Mouse (Mus musculus) midbrain, embryonic 13.5 days (tissue): Measurements from ENCODE around the gene Oog1. TPM values are rescaled to one million over a fixed set of nuclear protein-coding genes. Genes with fewer than 3 reads are reported as not detected.
"Not testable (repeated sequence)": the region's sequence is repeated elsewhere in the genome, so short reads cannot be mapped to it uniquely, and the experiment has no call there.

Source experiments
- ATAC-seq: fragments of 200-750 bp; cut with Nextera tagmentation; 2 replicates; pipeline ENCODE4 v1.8.0; 2017; ENCODE audit warnings: mild to moderate bottlenecking, moderate TSS enrichment, moderate library complexity
- H3K27ac ChIP-seq: fragments of 300-500 bp; sonication (generic); 2 replicates; pipeline ENCODE4 v1.5.1; 2015; ENCODE audit warnings: inconsistent platforms, mild to moderate bottlenecking, moderate library complexity
- H3K27me3 ChIP-seq: fragments of 300-500 bp; sonication (generic); 2 replicates; pipeline ENCODE4 v1.6.1; 2015; ENCODE audit warnings: mild to moderate bottlenecking, inconsistent platforms
- H3K36me3 ChIP-seq: fragments of 300-500 bp; sonication (generic); 2 replicates; pipeline ENCODE4 v1.6.1; 2015; ENCODE audit warnings: mild to moderate bottlenecking, inconsistent platforms
- H3K4me1 ChIP-seq: fragments of 300-500 bp; sonication (generic); replicated peaks from 2 replicates; pipeline ENCODE4 v1.6.1; 2015; ENCODE audit warnings: inconsistent platforms
- H3K4me2 ChIP-seq: fragments of 300-500 bp; sonication (generic); replicated peaks from 2 replicates; pipeline ENCODE4 v1.6.1; 2015; ENCODE audit warnings: moderate library complexity, mild to moderate bottlenecking, inconsistent platforms
- H3K4me3 ChIP-seq: fragments of 300-500 bp; sonication (generic); replicated peaks from 2 replicates; pipeline ENCODE4 v1.5.1; 2015; ENCODE audit warnings: mild to moderate bottlenecking, inconsistent platforms
- H3K9ac ChIP-seq: fragments of 300-500 bp; sonication (generic); replicated peaks from 2 replicates; pipeline ENCODE4 v1.6.1; 2015; ENCODE audit warnings: mild to moderate bottlenecking, inconsistent platforms
- H3K9me3 ChIP-seq: fragments of 300-500 bp; sonication (generic); 2 replicates; pipeline ENCODE4 v1.6.1; 2016; ENCODE audit warnings: mild to moderate bottlenecking, inconsistent platforms
- WGBS: fragments of 180-500 bp; shearing (Covaris S2); methylation state at CpG from one replicate; pipeline ENCODE4 v1.1.7; 2015; 5-methylcytosine and 5-hydroxymethylcytosine counted together
- polyA plus RNA-seq: library from polyadenylated mRNA; unstranded; fragments of >200 nt; fragmentation: Nextera tagmentation; extraction: Ambion mirVana; gene quantifications from 2 replicates; pipeline ENCODE4 v1.2.1, GENCODE M21; 2015

Oog1 gene
- polyA plus RNA-seq, result not detected in 2 replicates

DNA sequence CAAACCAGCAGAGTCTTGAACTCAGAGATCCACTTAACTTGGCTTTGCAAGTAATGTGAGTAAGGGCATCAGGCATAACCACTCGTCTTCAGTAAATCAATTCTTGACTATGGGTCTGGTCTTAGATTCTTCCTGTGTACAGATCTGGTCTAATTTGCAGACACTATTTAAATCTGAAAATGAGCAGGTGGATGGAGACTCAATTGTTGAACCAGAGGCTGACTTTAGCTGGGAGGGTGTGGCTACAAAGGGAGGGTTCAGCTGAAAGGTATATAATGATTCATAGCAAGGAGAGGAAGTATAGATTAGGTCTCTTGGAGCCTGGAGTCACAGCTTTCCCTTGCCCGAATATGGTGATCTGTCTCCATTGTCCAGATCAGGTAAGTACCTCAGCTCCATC is at the start of gene Oog1:
Gene Oog1, plus strand, starts transcription at position 301 of the 400 bp plus-strand sequence.
- ATAC-seq, result not testable (repeated sequence)

DNA sequence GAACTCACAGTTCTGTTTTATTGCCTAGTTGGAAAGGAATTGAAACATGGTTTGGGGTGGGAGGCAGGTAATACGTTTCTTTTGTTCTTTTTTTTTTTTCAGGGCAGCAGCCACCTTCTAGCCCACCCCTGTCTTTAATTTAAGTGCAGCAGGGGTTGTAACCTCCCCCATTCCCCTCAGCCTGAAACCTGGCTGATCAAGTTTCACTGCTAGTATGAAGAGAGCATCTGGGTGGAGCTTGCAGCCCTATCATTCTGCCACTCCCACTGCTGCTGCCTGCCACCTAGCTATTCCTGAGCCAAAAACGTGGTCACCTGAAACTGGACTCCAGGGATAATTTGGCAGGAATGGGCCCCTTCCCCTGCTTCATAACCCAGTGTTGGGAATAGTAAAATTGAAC is 1.1 kb upstream of the Oog1 start:
- 13% methylated on average over 2 of the region's 2 CpGs for WGBS
- not testable (repeated sequence) for H3K9me3 ChIP-seq, H3K27me3 ChIP-seq, H3K4me3 ChIP-seq, H3K4me1 ChIP-seq, H3K9ac ChIP-seq, H3K36me3 ChIP-seq, ATAC-seq, H3K4me2 ChIP-seq, H3K27ac ChIP-seq

More for the DNA sequence above, at the start of gene Oog1:
- not testable (repeated sequence) for H3K9ac ChIP-seq, H3K4me2 ChIP-seq, H3K36me3 ChIP-seq, H3K27me3 ChIP-seq, H3K9me3 ChIP-seq, H3K4me3 ChIP-seq, H3K27ac ChIP-seq, H3K4me1 ChIP-seq
- 68% methylated on average over 1 of the region's 2 CpGs for WGBS

DNA sequence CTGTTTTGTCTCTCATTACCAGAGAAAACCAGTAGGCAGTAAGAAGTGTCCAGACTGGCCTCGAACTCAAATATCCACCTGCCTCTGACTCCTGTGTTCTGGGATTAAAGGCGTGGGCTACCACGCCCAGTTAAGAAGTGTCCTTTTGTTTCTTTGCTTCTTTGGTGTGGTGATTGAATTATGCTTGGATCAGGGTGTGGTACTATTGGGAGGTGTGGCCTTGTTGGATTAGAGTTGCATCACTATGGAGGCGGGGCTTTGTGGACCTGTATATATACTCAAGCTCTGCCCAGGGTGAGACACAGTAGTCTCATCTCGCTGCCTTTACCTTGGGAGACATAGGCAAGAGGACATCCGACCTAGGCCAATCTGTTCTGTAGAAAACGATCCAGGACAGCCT is 16.1 kb downstream of the Oog1 start, which contains the start of gene Gm4027:
Gene Gm4027, plus strand, starts transcription at position 301 of the 400 bp plus-strand sequence.
- WGBS, result 90% methylated on average over 4 of the region's 7 CpGs
- not testable (repeated sequence) for H3K9me3 ChIP-seq, H3K4me1 ChIP-seq, H3K36me3 ChIP-seq, H3K4me3 ChIP-seq, H3K4me2 ChIP-seq, H3K27ac ChIP-seq, H3K27me3 ChIP-seq, ATAC-seq, H3K9ac ChIP-seq

DNA sequence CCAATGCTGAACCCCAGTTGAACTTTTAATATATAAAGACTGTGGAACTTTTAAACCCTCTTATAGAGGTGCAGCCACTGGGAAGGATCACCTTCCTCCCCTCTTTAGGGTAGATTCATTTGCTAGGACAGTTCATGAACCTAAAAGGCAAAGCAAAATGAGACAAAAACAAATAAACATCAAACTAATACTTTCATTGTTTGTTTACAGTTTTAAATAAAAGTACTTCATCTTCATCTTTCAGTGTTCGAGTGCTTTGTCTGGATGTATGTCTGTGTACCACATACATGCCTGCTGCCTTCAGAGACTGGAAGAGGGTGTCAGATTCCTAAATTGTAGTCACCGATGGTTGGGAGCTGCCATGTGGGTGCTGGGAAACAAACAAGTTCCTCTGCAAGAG is 42.0 kb downstream of the Oog1 start, which contains the start of gene Gm16381:
Gene Gm16381, minus strand, starts transcription at position 101 of the 400 bp plus-strand sequence.
- not testable (repeated sequence) for H3K4me2 ChIP-seq, H3K27me3 ChIP-seq, H3K36me3 ChIP-seq, H3K9ac ChIP-seq, H3K4me3 ChIP-seq, H3K4me1 ChIP-seq, H3K27ac ChIP-seq, ATAC-seq, H3K9me3 ChIP-seq
- WGBS, result 85% methylated on average over 2 of the region's 2 CpGs

DNA sequence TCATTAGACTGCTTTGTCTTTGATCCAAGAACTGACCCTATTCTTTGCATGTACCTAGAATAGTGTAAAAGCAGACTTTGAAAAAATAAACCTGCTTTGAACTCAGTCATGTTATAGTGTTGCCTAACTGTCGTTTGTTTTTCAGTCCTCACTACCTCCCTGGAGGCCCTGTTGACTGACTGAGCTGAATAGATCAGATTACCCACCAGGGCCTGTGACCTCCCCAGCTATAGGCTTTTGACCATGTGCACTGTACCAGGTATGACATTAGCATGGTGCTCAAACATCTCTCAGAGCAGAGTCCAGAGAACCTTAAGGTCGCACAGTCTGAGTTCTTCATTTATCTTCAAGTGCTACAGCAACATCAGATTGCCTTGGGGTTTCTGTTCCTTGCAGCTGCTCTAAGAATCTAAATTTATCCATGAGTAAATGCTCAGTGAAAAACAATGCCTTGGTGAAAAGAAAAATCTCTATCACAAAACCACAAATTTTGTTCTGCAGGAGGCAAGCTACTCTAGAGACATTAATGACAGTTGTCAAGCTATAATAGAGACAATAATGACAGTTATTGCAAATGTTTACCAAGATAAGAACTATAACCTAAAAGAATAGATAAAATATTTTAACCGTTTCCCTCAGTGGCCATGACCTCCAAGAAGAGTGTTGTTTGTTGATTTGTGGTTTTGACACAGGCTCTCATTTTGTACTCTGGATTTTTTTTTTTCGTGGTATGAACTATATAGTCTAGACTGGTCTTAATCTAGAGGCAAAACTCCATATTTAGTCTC is 50.6 kb downstream of the Oog1 start:
- not testable (repeated sequence) for H3K27me3 ChIP-seq, H3K9me3 ChIP-seq, H3K4me1 ChIP-seq, H3K36me3 ChIP-seq, H3K4me2 ChIP-seq, H3K4me3 ChIP-seq, H3K27ac ChIP-seq, H3K9ac ChIP-seq, ATAC-seq
- 65% methylated on average over 2 of the region's 4 CpGs for WGBS

Other genes with a start within 250 kb of the Oog1 start
- gene Sptlc2, start 214.3 kb upstream of the Oog1 start, polyA plus RNA-seq, result 55.5 and 59.9 TPM in 2 replicates
- gene Slirp, start 158.8 kb upstream of the Oog1 start, polyA plus RNA-seq, result 305 and 312 TPM in 2 replicates
- gene Alkbh1, start 158.7 kb upstream of the Oog1 start, polyA plus RNA-seq, result 45.3 and 50.1 TPM in 2 replicates
- gene Snw1, start 130.4 kb upstream of the Oog1 start, polyA plus RNA-seq, result 132 and 135 TPM in 2 replicates
- not detected in 2 replicates for gene Gm5788, start 108.0 kb upstream of the Oog1 start, polyA plus RNA-seq
- gene Gm8300, start 88.4 kb upstream of the Oog1 start, polyA plus RNA-seq, result not detected in 2 replicates
- not detected in 2 replicates for gene Gm4027, start 16.2 kb downstream of the Oog1 start, polyA plus RNA-seq
- gene Gm16381, start 41.9 kb downstream of the Oog1 start, polyA plus RNA-seq, result not detected in 2 replicates
- not detected in 2 replicates for gene Gm21319, start 173.1 kb downstream of the Oog1 start, polyA plus RNA-seq
- not detected in 2 replicates for gene Gm21936, start 192.8 kb downstream of the Oog1 start, polyA plus RNA-seq
- gene BB287469, start 213.9 kb downstream of the Oog1 start, polyA plus RNA-seq, result not detected in 2 replicates
- not detected in 2 replicates for gene Gm2001, start 239.7 kb downstream of the Oog1 start, polyA plus RNA-seq